Mouse (Mus musculus): ENCODE measurements around the gene Cbwd1. TPM values are rescaled to one million over a fixed set of nuclear protein-coding genes. Genes with fewer than 3 reads are reported as not detected.

Cbwd1 gene
- total RNA-seq, 2 experiments from 2014 or later: 10.6 to 11.4 TPM

- intact Hi-C loops (cut with DNase I): no loop called here
- no peak for DNase-seq
Observed at GRCm38 (mm10) chr19:24978852-24979842, 17.7 kb upstream of the Cbwd1 start.

DNA sequence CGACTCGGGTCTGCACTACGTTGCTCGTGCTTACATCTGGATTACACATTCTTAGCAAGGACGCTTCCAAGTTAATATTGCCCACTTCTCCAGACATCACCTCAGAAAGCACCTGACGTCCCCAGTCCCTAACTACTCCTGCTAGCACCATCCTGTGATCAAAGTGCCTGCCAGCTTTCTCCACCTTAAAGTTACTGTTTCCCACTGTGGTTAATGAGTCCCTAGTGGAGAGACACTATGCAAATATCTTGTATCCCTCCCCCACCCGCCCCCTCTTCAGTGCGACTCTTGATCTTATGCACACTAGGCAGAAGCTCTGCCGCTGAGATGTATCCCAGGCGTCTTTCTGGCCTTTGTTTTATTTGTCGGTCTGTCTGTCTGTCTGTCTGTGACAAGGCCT lies 16.6 kb upstream of the Cbwd1 start:
- no peak for DNase-seq
- intact Hi-C loops (cut with DNase I): no loop called here

DNA sequence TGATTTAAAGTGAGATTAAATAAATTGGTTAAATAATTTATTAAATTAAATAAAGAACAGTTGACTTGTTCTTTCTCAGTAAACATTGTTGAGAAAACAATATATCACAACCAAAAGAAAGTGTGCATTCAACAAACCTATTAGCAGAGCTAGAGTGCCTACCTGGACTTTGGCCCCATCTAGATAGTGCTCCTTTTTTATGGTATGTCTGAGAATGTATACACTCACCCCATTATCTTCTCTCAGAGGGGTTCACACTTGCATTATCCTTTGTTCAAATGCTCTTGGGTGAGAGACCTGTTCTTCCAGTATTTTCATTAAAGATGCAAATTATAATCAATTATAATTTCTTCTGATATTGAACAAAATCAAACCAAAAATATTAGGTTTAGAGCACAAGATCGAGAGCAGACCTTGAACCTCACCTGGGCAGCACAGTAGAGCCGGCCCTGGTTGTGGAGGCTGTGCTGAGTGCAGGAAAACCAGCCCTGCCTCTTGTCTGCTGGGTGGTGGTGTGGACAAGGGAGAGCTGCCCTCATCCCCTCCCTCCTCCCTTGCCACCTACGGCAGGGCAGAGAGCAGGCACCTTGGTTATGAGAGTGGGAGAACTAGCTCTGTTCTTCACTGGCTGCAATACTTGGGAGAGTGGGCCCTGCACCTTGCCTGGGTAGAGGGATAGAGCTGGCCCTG lies 11.4 kb upstream of the Cbwd1 start:
- no peak for DNase-seq
- intact Hi-C loops (cut with DNase I): no loop called here

DNA sequence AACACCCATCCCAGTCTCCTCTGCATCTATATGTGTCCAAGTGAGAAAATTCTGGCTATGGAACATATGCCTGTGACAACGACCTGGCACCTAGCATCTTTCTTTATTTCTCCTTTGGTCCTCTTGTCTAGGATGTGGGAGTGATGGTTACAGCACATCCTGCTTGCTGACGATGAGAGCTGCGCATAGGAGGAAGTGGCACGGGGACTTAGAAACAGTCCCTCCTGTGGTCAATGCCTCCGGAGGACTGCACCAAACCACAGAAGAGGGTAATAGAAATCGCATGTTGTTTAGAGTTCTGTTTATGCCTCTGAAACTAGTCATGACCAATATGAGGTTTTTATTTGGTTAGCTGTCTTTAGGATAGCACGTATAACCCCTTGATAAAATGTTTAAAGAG lies 9.9 kb upstream of the Cbwd1 start:
- DNase-seq: no peak
- intact Hi-C loops (cut with DNase I): no loop called here

- no peak for DNase-seq
- intact Hi-C loops (cut with DNase I): no loop called here
Observed at GRCm38 (mm10) chr19:24966941-24967340, 5.5 kb upstream of the Cbwd1 start.

DNA sequence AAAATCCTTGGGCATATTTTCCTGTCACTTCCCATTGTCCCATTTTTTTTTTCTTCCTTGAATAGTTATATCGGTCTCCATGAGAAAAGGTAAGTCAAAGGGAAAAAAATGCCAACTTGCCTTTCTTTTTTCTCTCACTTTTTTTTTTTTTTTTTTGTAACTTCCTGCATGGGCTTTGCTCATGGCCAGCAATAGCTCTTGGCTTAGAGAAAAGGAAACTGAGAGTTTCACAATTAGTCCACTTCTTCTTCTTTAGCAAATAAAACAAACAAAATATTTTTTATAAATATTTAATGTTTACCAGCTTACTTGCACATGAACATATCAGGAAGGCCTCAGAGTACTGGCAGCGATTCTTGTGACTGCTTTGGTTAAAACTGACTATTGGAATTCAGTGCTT lies 4.8 kb upstream of the Cbwd1 start:
- DNase-seq: no peak
- intact Hi-C loops (cut with DNase I): no loop called here

- intact Hi-C loops (cut with DNase I): loop anchor here (2.0 to 5.0 kb wide), 2 partner anchors 492 to 679 kb away; no protein-coding TSS in a partner anchor
- DNase-seq: no peak
Observed at GRCm38 (mm10) chr19:24958531-24958930, 2.9 kb downstream of the Cbwd1 start.

GRCm38 (mm10) chr19:24945521-24946262 lies 15.7 kb downstream of the Cbwd1 start:
- no peak for DNase-seq
- intact Hi-C loops (cut with DNase I): no loop called here

DNA sequence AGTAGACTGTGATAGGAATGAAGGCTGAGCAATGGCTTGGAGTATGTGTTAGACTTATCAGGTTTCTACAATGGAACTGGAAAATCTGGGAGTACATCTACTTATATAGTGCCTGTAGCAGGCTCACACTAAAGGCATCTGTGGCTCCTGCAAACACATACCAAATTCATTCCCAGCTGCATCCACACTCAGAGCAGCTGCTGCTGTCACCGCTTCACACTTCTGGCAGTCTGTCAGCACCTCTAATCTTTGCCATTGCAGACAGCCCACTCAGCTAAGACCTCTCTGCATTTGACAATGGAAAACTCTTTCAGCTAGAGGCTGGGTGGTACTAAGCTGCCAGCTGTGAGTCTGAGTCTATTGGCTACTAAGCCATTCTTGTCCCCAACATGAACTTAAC lies 24.3 kb downstream of the Cbwd1 start:
- intact Hi-C loops (cut with DNase I): no loop called here

DNA sequence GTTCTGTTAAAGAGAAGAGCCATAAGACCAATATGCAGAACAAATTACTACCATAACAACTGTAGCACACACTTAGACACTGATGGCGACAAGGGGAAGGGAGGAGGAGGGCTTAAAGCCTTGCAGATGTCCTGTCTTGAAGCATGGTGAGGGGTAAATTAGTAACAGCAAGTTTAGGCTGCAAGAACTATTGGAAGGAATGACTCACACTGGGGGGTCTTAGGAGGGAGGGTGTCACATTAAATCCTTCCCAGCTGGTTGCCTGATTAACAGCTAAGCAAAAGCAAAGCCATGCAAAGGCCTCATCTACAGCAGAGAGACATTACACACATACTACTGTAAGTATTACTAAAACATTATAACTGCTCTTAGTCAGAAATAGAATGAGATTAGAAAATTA lies 32.4 kb downstream of the Cbwd1 start:
- DNase-seq: no peak
- intact Hi-C loops (cut with DNase I): no loop called here

More for the DNA sequence above, 24.3 kb downstream of the Cbwd1 start:
- no peak for DNase-seq

DNA sequence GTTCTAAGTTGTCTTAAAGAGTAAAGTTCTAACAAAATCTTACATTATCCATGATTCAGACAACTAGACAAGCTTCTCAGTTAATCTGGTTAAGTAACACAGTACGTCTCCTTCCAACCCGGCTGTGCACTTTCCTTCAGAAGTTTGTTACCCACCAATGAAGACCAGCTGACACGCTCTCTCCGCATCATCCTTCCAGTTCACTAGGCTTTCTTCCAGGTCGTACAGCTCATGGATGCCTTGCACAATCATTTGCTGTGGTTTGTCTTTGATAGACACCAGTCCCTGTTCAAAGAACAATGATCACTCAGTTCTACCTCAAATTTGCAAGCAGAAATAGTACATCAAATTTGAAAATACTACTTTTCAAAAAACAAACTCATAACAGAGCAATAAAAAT lies 40.5 kb downstream of the Cbwd1 start:
- intact Hi-C loops (cut with DNase I): no loop called here

GRCm38 (mm10) chr19:24908385-24909155 lies 52.8 kb downstream of the Cbwd1 start:
- no peak for DNase-seq
- intact Hi-C loops (cut with DNase I): no loop called here

More for the DNA sequence above, 40.5 kb downstream of the Cbwd1 start:
- no peak for DNase-seq

- DNase-seq: no peak
- intact Hi-C loops (cut with DNase I): no loop called here
Observed at GRCm38 (mm10) chr19:24907655-24908054, 53.8 kb downstream of the Cbwd1 start.

- DNase-seq: no peak
Observed at GRCm38 (mm10) chr19:24902821-24903220, 58.6 kb downstream of the Cbwd1 start.

GRCm38 (mm10) chr19:24902256-24902655 lies 59.2 kb downstream of the Cbwd1 start:
- intact Hi-C loops (cut with DNase I): no loop called here
- no peak for DNase-seq

More at GRCm38 (mm10) chr19:24902821-24903220, 58.6 kb downstream of the Cbwd1 start:
- intact Hi-C loops (cut with DNase I): no loop called here

GRCm38 (mm10) chr19:24901666-24902065 lies 59.7 kb downstream of the Cbwd1 start:
- intact Hi-C loops (cut with DNase I): no loop called here
- DNase-seq: no peak

GRCm38 (mm10) chr19:24900581-24901220 lies 60.7 kb downstream of the Cbwd1 start, which contains the start of gene Foxd4:
Foxd4 (minus strand) TSS chr19:24901197.
- intact Hi-C loops (cut with DNase I): no loop called here
- no peak for DNase-seq

DNA sequence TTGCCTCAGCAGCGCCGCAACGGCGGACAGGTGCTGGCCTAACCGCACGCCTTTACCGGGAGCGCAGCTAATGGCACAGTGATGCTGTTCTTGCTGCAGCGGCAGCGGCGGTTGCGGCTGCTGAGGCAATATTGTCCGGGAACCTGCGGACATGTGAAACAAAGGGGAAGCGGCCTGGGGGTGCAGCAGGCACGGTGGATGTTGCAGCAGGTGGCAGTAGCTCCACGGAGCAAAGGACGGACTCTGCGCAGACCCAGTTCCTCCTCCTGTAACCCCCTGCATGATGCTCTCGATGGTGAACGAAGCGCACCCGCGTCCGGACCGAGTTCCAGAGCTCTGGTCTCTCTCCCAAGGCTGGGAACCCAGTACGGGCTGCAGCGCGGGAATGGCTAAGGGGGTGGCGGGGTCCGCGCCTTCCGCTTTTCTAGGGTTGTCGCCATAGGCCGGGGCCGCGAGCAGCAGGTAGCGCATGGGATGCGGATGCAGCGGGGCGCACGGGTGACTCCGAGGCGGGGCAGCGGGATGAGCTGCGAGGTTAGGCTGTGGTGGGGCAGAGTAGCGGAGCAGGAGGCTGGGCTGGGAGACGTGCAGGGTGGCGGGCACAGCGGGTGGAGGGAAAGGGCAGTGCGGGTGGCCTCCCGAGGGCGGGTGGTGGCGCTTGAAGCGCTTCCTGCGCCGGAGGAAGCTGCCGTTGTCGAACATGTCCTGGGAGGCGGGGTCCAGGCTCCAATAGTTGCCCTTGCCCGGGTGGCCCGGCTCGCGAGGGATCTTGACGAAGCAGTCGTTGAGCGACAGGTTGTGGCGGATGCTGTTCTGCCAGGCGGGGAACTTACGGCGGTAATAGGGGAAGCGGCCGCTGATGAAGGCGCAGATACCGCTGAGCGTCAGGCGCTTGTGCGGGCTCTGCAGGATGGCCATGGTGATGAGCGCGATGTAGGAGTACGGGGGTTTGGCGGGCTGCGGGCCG lies 61.5 kb downstream of the Cbwd1 start:
- DNase-seq: peak in 1 of 2 experiments; percentile 14
- intact Hi-C loops (cut with DNase I): loop anchor here (10.0 kb wide), 1 partner anchor 705 kb away; no protein-coding TSS in a partner anchor

All from heart, postnatal 36 days (tissue).